Mouse (Mus musculus) left cerebral cortex, adult 11 months (tissue): ENCODE results near the gene Nsmce3.
A peak's percentile ranks its signal among the peaks of the same experiment; 100 is the strongest.

Experiments used
- DNase-seq: peaks from one replicate; pipeline ENCODE4 v3.0.0; 2022; ENCODE audit warnings: low spot score

The Nsmce3 gene

GRCm38 (mm10) chr7:64862978-64863377 is 9.8 kb downstream of the Nsmce3 start:
- no peak for DNase-seq

- DNase-seq, result no peak
Measured at GRCm38 (mm10) chr7:64856526-64857082, 16.2 kb downstream of the Nsmce3 start.

DNA sequence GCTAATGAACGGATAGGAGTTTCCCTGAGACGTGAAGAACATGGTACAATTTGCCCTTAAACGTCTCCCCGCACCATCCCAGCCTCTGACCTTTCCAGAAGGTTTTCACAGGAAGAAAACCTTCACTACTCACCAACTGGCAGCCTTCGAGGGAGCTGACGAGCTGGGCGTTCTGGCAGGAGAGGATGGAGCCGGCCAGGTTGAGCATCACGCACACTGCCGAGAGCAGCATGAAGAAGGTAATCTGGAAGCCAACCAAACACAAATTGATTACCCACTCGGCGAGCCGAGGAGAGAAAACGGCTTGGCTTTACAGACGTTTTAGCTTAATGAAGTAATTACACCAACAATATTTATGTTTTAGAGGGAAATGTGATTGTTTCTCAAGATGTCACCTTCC is 16.8 kb downstream of the Nsmce3 start:
- DNase-seq, result no peak

- no peak for DNase-seq
Measured at GRCm38 (mm10) chr7:64855389-64855927, 17.3 kb downstream of the Nsmce3 start.

DNA sequence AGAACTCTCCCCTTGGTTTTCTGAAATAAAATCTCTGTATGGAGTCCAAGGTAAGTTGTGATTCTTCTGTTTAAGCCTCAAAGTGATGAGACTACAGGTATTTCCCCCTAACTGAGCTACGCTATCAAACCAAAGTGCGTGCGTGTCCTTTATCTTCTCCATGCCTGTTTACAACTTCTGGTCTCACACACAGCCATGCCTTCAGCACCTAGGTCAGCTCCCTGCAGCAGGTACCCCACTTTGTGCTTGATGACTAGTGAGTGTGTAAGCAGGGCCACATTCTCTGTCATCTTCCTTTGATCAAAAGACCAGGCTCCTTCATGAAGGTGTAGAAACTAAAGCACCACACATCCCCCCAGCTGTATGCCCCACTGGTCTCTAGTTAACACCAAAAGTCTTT is 22.0 kb downstream of the Nsmce3 start:
- DNase-seq, result no peak

DNA sequence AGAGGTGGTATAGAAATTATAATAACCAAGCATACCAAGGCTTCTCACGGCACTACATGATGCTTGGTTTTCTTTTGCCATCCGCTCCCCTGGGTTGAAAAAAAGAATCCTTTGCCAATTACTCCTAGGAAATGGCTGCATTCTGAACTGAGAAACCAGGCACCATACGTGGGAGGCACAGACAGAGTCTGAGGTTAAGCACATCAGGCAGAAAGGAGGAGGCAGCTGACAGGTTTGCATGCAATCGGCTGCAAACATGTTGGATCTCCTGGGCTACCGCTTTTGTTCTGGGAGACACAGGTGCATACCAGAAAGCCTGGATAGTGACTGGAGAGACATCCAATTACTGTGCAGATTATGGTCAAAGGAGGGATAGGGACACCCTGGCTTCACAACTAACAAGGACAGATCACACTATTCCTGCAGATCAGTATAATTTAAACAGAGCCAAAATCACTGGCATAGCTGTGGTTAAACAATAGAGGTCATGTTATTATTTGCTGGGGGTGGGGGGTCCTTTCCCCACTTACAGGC is 25.4 kb downstream of the Nsmce3 start:
- no peak for DNase-seq

DNA sequence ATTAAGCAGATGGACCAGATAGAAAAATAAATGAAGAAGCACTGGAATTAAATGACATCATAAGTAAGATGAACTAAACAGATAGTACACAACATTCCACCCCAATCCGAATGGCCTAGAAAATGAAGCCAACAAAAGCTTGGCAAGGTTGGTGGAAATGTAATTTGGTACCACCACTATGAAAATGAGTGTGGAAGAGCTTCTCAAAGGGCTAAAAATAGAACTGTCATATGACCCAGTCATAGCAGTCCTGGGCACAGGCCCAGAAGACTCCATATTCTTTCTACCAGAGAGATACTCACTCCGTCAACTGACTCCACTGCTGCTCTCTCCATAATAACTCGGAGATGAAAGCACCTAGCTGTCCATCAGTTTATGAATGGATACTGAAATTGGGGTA is 26.7 kb downstream of the Nsmce3 start:
- no peak for DNase-seq

DNA sequence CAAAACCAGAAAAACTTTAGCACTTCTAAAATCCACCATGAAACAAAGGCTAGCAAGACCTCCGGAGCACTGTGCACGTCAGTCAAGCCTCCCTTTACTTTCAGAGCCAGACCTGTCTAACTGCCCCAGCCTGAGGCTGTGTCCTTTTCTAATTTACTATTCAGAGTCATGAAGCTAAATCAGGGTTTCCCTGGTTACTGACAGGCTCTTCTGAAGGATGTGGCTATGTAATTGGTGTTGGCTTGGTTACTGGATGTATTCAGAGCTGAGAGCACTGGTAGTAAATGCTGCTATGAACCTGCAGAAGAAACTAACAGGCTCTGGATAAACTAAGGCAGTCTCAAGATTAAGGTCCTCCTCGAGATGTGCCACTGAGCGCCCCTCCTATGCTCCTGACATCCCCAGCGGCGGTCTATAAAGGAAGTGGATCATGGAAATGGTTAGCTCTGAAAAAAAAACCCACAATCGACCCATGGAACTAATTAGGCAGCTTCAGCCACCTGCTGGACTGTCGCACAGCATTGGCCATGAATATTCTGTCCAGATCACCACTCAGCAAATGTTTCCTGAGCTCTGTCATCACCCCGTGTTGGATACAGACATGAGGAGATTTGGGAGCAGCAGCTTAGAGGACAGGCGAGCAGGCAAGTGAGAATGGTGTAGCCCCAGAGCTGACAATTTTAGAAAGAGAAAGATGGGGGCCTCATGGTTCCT is 31.7 kb downstream of the Nsmce3 start:
- DNase-seq, result no peak

DNA sequence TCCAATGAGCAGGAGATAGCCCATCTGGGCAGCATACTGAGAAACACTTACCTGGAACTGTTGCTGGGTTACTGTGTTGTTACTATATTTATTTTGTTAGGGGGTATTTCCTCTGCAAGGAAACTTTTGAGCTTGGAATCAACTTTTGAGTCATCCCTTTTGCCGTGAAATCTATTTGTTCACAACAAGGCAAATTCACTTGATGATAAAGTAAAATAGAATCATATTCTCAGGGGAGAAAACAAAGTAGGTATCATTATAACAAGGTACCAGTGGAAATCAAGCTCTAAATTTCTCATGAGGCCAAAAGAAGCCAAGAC is 32.3 kb downstream of the Nsmce3 start:
- DNase-seq, result no peak

DNA sequence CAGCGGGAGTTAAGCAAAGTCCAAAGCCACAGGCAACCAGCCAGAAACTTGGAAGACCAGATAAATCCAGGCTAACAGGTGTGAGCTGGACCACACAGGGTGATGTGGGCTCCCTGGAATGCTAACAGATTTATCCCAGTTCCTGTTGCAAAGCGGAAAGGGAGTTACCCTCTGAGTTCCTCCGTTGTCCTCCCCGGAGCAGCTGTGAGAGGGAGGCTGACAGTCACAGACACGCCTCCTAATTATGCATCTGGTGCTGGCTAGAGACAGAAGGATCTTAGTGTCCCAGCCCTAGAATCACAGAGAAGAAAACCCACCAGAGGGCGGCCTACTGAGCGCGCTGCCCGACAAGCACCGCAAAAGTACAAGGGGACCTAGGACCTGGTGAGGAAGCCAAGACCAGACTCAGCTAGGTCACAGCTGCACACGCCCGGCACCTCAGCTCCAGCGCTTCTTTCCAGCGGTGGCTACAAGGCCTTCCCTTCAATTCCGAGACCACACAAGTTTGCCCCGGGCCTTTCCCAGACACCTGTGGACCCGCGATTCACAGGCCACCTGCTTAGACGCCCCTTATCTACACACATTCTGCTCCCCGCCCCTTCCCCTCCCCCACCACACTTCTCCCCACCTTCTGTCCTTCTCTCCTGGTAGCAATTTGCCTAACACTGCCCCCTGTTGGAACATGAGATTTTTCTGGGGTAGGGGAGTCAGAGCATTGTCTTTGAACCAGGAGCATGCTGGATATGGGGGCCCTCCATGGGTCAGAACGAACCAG is 32.8 kb downstream of the Nsmce3 start:
- DNase-seq, result peak; percentile 26

DNA sequence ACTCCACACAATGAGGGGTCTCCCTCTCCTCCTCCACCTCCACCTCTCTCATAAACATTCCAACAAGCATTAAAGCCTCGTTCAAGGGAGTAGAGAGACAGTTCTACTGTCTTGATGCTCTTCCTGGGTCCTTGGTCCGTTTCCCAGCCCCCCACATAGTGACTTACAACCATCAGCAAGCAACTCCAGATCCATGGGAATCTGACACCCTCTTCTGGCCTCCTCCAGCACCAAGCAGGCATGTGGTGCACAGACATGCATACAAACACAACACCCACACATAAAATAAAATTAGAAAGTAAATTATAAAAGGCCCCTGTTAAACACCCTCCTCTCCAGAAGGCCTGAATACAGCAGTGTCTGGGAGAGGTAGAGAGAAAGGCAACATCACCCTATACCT is 33.5 kb downstream of the Nsmce3 start:
- no peak for DNase-seq

- no peak for DNase-seq
Measured at GRCm38 (mm10) chr7:64830214-64830995, 42.4 kb downstream of the Nsmce3 start.

DNA sequence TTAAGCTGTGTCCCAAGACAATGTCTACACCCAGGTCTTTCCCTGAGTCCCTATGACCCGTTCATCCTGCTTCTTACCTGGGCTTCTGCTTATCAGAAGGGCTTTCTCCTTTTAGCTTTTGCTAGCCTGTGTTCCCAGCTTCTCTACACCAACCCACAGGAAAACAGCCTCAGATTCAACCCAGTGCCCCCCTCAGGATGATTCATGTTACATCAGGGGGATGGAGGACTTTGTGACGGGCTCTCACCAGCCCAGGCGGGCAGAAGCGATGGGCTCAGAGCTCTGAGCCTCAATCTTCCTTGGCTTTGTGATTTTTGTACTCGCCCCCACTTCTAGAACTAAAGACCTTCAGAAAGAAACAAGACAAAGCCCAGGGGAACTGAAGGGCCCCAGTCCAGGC is 51.7 kb downstream of the Nsmce3 start:
- no peak for DNase-seq

GRCm38 (mm10) chr7:64819683-64820082 is 53.1 kb downstream of the Nsmce3 start:
- DNase-seq, result no peak
